Mouse (Mus musculus): ENCODE results near the gene Pphln1.

DNA sequence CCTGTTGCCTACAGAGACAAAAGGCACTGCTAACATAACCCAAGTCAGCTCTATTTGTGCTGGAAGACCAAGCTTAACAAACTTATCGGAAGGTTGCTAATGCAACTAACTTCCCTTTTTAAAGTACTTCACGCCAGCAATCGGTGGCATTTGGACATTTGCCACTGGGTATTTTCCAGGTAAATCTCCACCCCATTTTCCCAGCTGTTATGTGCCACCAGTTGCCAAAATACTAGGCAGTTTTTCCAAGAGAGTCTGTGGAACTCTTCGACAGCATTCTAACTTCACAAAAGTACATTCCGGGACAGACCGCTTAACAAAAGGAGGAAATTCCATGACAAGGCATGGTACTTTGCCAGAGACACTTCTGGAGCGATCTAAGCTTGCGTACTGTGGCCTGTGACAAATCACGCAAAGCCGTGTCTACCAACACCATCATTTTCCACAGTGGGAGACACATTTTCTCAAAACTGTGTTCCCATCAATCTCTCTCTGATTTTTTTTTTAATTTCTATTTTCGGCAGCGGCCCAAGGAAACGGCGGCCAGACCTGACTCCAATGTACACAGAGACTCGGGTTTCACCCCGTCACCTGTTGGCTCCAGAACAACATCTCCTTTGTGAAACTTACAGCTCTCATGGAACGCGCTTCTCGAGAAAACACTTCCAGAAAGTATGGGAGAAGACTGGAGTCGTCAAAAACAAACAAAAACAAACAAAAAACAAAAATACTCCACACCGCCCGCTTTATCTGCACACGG, 120.2 kb downstream of the Pphln1 start:
- TF ChIP-seq CTCF (IDR thresholded peaks at IDR 0.05; ENCODE audit: insufficient read depth, low read depth, low read length): no peak
- TF ChIP-seq POLR2A (IDR thresholded peaks at IDR 0.05; ENCODE audit: insufficient read depth, low read depth, low read length): no peak

All from olfactory bulb, adult 2 months (tissue).